ENCODE assay signal across 16 mouse cellular contexts in genomic region chr13:97398041-97398440, GRCm38 (mm10).
"Had no signal": no experiment of that assay in that cellular context is flagged by ENCODE, and none has a peak within 500 bp of the region (broad histone marks: within the 10 kb centered on the region; RNA-seq: fewer than 3 reads in every experiment).

No protein-coding gene starts in this region.

- H3K36me3 ChIP-seq: neural tube, embryonic 13.5 days; neural tube, embryonic 15.5 days; stomach, embryonic 15.5 days had no signal

- H3K27me3 ChIP-seq: neural tube, embryonic 13.5 days; neural tube, embryonic 15.5 days; stomach, embryonic 15.5 days had no signal

- H3K9me3 ChIP-seq: neural tube, embryonic 13.5 days; neural tube, embryonic 15.5 days; stomach, embryonic 15.5 days had no signal

- H3K4me3 ChIP-seq: neural tube, embryonic 13.5 days; neural tube, embryonic 15.5 days; stomach, embryonic 15.5 days had no signal

- DNase-seq: retina, postnatal 1 day; right cerebral cortex, adult 18-20 months; right cerebral cortex, postnatal 14 days; right cerebral cortex, postnatal 25 days; right cerebral cortex, postnatal 4 days; spleen, adult 18-20 months; thymus, adult 18-20 months; thymus, adult 2 months; thymus, postnatal 14 days; thymus, postnatal 25 days; thymus, postnatal 36 days; thymus, postnatal 4 days had no signal

- H3K4me1 ChIP-seq: neural tube, embryonic 13.5 days; stomach, embryonic 15.5 days had no signal

- H3K27ac ChIP-seq: neural tube, embryonic 13.5 days; neural tube, embryonic 15.5 days; stomach, embryonic 15.5 days; stomach, postnatal 0 days had no signal
